Comparison of ENCODE assay signal across 13 mouse cellular contexts in genomic region chr10:19598091-19598490, GRCm38 (mm10). TPM values are rescaled to one million over a fixed set of nuclear protein-coding genes. Genes with fewer than 3 reads are reported as not detected.
A peak's percentile ranks its signal among the peaks of the same experiment; 100 is the strongest.
DNase-seq lines count a peak whose midpoint lies in the region; ATAC-seq and TF ChIP-seq lines count a peak whose summit lies in the region.
"Had no signal": no experiment of that assay in that cellular context is flagged by ENCODE, and none has a peak within 500 bp of the region (broad histone marks: within the 10 kb centered on the region; RNA-seq: fewer than 3 reads in every experiment).

No protein-coding gene starts in this region.

- WGBS in liver, postnatal 0 days (ENCODE audit: insufficient replicate concordance): 62% methylated on average over 11 of the region's 11 CpGs
- 65% methylated on average over 11 of the region's 11 CpGs for WGBS in intestine, embryonic 16.5 days
- 83% methylated on average over 11 of the region's 11 CpGs for WGBS in hindbrain, embryonic 13.5 days

- no peaks in the 10 kb centered on the region for H3K27me3 ChIP-seq in liver, postnatal 0 days (ENCODE audit: insufficient read depth, low read length)
- H3K27me3 ChIP-seq in intestine, embryonic 16.5 days (replicated peaks; ENCODE audit: control insufficient read depth, insufficient read depth, low read length): no peaks in the 10 kb centered on the region
- H3K27me3 ChIP-seq in hindbrain, embryonic 13.5 days: 0 out of 2 replicates have a peak, but pooled peaks cover 3% of the 10 kb centered on the region
- H3K27me3 ChIP-seq: liver, embryonic 15.5 days; midbrain, embryonic 12.5 days had no signal

- H3K4me3 ChIP-seq in liver, postnatal 0 days (ENCODE audit: low read depth, low read length): no peak overlapping the region
- H3K4me3 ChIP-seq in intestine, embryonic 16.5 days (ENCODE audit: low read length): no peak overlapping the region
- H3K4me3 ChIP-seq in hindbrain, embryonic 13.5 days: no peak overlapping the region
- H3K4me3 ChIP-seq: liver, embryonic 15.5 days; midbrain, embryonic 12.5 days had no signal

- H3K4me2 ChIP-seq in liver, postnatal 0 days (ENCODE audit: low read depth, low read length): no peak overlapping the region
- H3K4me2 ChIP-seq in intestine, embryonic 16.5 days (ENCODE audit: low read depth, low read length): no peak overlapping the region
- H3K4me2 ChIP-seq in hindbrain, embryonic 13.5 days: no peak overlapping the region
- H3K4me2 ChIP-seq: liver, embryonic 15.5 days; midbrain, embryonic 12.5 days had no signal

- no peaks in the 10 kb centered on the region for H3K9me3 ChIP-seq in liver, postnatal 0 days (ENCODE audit: low read length)
- no peaks in the 10 kb centered on the region for H3K9me3 ChIP-seq in intestine, embryonic 16.5 days (ENCODE audit: control insufficient read depth, low read length)
- no peaks in the 10 kb centered on the region for H3K9me3 ChIP-seq in hindbrain, embryonic 13.5 days
- H3K9me3 ChIP-seq: liver, embryonic 15.5 days had no signal

- H3K9ac ChIP-seq in liver, postnatal 0 days (replicated peaks): no peak overlapping the region
- no peak overlapping the region for H3K9ac ChIP-seq in intestine, embryonic 16.5 days (ENCODE audit: low read depth, low read length)
- no peak overlapping the region for H3K9ac ChIP-seq in hindbrain, embryonic 13.5 days
- H3K9ac ChIP-seq: liver, embryonic 15.5 days; midbrain, embryonic 12.5 days had no signal

- no peak for TF ChIP-seq CTCF in liver, postnatal 0 days (IDR thresholded peaks at IDR 0.05; ENCODE audit: low read depth)

- TF ChIP-seq EP300 in liver, postnatal 0 days (IDR thresholded peaks at IDR 0.05; ENCODE audit: low read depth): no peak

- H3K4me1 ChIP-seq in liver, postnatal 0 days (ENCODE audit: insufficient read depth): peaks cover 32% of the 10 kb centered on the region
- H3K4me1 ChIP-seq in intestine, embryonic 16.5 days (ENCODE audit: control insufficient read depth, insufficient read depth, low read length): peaks cover 16% of the 10 kb centered on the region
- peaks cover 4% of the 10 kb centered on the region; the same call in 1 of the 2 replicates for H3K4me1 ChIP-seq in hindbrain, embryonic 13.5 days (replicated peaks)
- H3K4me1 ChIP-seq: midbrain, embryonic 12.5 days had no signal

- peaks cover 45% of the 10 kb centered on the region for H3K36me3 ChIP-seq in liver, postnatal 0 days (replicated peaks; ENCODE audit: insufficient read depth, low read length)
- peaks cover 26% of the 10 kb centered on the region for H3K36me3 ChIP-seq in intestine, embryonic 16.5 days (ENCODE audit: control insufficient read depth, insufficient read depth, low read length)
- H3K36me3 ChIP-seq in hindbrain, embryonic 13.5 days: peaks cover 15% of the 10 kb centered on the region

- peak; percentile 71 for ATAC-seq in liver, postnatal 0 days
- peak; percentile 31; the same call in 1 of the 2 replicates for ATAC-seq in intestine, embryonic 16.5 days
- ATAC-seq in hindbrain, embryonic 13.5 days (ENCODE audit: low FRiP score): no peak

- no peak for DNase-seq in liver, postnatal 0 days
- DNase-seq in liver (no peak), R1 (ENCODE audit: low read depth, low spot score) (peak; percentile 77)
- peak; percentile 55 for DNase-seq in thymus, postnatal 4 days
- DNase-seq in left cerebral cortex, adult 11 months (ENCODE audit: low spot score): no peak
- DNase-seq: cerebellum, postnatal 36 days; heart, adult 18-20 months; heart, postnatal 14 days had no signal

- H3K27ac ChIP-seq in liver, postnatal 0 days (ENCODE audit: low read depth): no peak overlapping the region
- no peak overlapping the region for H3K27ac ChIP-seq in intestine, embryonic 16.5 days (ENCODE audit: low read length)
- H3K27ac ChIP-seq in hindbrain, embryonic 13.5 days: no peak overlapping the region
- H3K27ac ChIP-seq: liver, embryonic 15.5 days; midbrain, embryonic 12.5 days had no signal

RNA-seq across cellular contexts. Expression of gene Ifngr1, which starts 6.3 kb away (rescaled TPM):
- 65.9 and 68.9 TPM in 2 replicates for polyA plus RNA-seq in liver, postnatal 0 days (2015; fragmentation: Nextera tagmentation; extraction: Ambion mirVana)
- polyA plus RNA-seq in intestine, embryonic 16.5 days (2015; fragmentation: Nextera tagmentation; extraction: Ambion mirVana): 108 and 115 TPM in 2 replicates
- 21.6 and 23.1 TPM in 2 replicates for polyA plus RNA-seq in hindbrain, embryonic 13.5 days (2015; fragmentation: Nextera tagmentation; extraction: Ambion mirVana)

RNA-seq across cellular contexts. Expression of gene Il22ra2, which starts 23.7 kb away (rescaled TPM):
- 0.06 TPM in 1 of 2 replicates, not detected in the other for polyA plus RNA-seq in liver, postnatal 0 days (2015; fragmentation: Nextera tagmentation; extraction: Ambion mirVana)
- polyA plus RNA-seq in intestine, embryonic 16.5 days (2015; fragmentation: Nextera tagmentation; extraction: Ambion mirVana): not detected in 2 replicates
- not detected in 2 replicates for polyA plus RNA-seq in hindbrain, embryonic 13.5 days (2015; fragmentation: Nextera tagmentation; extraction: Ambion mirVana)
- polyA plus RNA-seq: liver, embryonic 15.5 days; midbrain, embryonic 12.5 days; neural tube, embryonic 11.5 days had no signal

Comparison
In these comparisons a context has a peak if more than half of its experiments do, and no peak if none do; other contexts are left out.
1. DNase-seq: peak in R1 (single experiment) and thymus, postnatal 4 days (single experiment); none in liver, postnatal 0 days (single experiment), liver (single experiment) and left cerebral cortex, adult 11 months (single experiment).